Mouse (Mus musculus) hematopoietic multipotent progenitor cell, adult 10-12 weeks (in vitro differentiated cells): ENCODE data around the gene Gal3st2c. TPM values are rescaled to one million over a fixed set of nuclear protein-coding genes. Genes with fewer than 3 reads are reported as not detected.

Experiments used
- polyA plus RNA-seq: library from polyadenylated mRNA; stranded (reverse); fragments of >175 nt; gene quantifications from 2 replicates; pipeline ENCODE4 v1.2.3, GENCODE M21; 2012; ENCODE audit warnings: low replicate concordance

The Gal3st2c gene
- not detected in 2 replicates for polyA plus RNA-seq

DNA sequence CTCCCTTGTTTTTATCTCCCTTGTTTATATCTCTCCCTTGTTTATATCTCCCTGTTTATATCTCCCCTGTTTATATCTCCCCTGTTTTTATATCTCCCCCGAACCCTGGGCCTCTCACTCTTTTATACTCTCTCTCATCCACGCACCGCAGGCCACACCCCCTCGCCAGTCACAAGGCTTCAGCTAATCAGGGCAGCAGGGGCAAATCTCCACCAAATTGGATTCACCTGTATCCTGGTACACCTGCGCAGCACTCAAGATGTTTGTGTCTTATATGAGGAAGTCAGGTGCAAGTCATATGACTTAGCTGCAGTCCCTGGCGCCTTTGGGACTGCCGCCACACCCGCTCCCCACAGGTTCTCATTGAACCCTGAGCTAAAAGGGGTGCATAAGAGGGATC lies at the start of gene Gal3st2c:
Gene Gal3st2c (plus strand): TSS at position 301 of the 400 bp plus-strand sequence.

GRCm38 (mm10) chr1:94020151-94020550 lies 29.8 kb downstream of the Gal3st2c start, which contains the start of gene Neu4:
Gene Neu4, plus strand, starts transcription at chr1:94020451.

DNA sequence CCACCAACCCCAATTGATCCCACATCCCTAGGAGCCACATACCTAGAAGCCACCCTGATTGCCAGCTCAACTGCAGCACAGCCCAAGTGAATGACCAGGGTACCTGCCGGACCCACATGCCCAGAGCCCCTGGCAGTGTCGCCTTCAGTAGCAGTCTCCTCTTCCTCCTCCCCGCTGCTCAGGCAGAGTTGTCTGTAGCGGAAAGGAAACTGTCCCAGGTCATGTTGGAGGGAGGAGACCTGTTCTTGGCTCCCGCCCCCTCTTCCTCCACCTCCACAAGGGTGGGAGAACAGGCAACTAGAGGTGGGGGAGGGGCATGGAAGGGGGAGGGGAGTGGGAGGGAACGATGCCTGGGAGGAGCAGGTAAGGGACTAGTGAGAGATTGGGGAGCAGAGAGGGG lies 62.1 kb downstream of the Gal3st2c start, which contains the start of gene Pdcd1:
Gene Pdcd1 (minus strand): TSS at position 181 of the 400 bp plus-strand sequence.

Other genes starting within 250 kb of the Gal3st2c start
- 3.5 and 5.5 TPM in 2 replicates for gene Atg4b, start 239.0 kb upstream of the Gal3st2c start, polyA plus RNA-seq
- 25.2 and 27.0 TPM in 2 replicates for gene Thap4, start 235.6 kb upstream of the Gal3st2c start, polyA plus RNA-seq
- 22.7 and 23.0 TPM in 2 replicates for gene Dtymk, start 188.6 kb upstream of the Gal3st2c start, polyA plus RNA-seq
- gene Ing5, start 186.5 kb upstream of the Gal3st2c start, polyA plus RNA-seq: 0.73 and 3.6 TPM in 2 replicates
- gene D2hgdh, start 165.6 kb upstream of the Gal3st2c start, polyA plus RNA-seq: 4.2 TPM in 2 replicates
- gene Gal3st2, start 129.2 kb upstream of the Gal3st2c start, polyA plus RNA-seq: 0.08 TPM in 1 of 2 replicates, not detected in the other
- gene Gal3st2b, start 72.2 kb upstream of the Gal3st2c start, polyA plus RNA-seq: not detected in 2 replicates
- not detected in 2 replicates for gene Neu4, start 29.9 kb downstream of the Gal3st2c start, polyA plus RNA-seq
- gene Pdcd1, start 62.0 kb downstream of the Gal3st2c start, polyA plus RNA-seq: 1.4 and 2.3 TPM in 2 replicates